Mouse (Mus musculus) liver, embryonic 14.5 days (tissue): ENCODE measurements around the gene Trim37. TPM values are rescaled to one million over a fixed set of nuclear protein-coding genes. Genes with fewer than 3 reads are reported as not detected.

Experiments used
- ATAC-seq: fragments of 200-750 bp; cut with Nextera tagmentation; 2 replicates; pipeline ENCODE4 v1.8.0; 2017; ENCODE audit warnings: moderate number of reproducible peaks, mild to moderate bottlenecking, moderate library complexity; ENCODE audit not compliant: insufficient read depth
- DNase-seq, 3 experiments: peaks; one replicate each; pipeline ENCODE4 v3.0.0-alpha.2; 2012 to 2013; ENCODE audit warnings: low read depth in 3 of 3, low spot score in 3 of 3
- H3K27ac ChIP-seq: fragments of 300-500 bp; sonication (generic); 2 replicates; pipeline ENCODE4 v1.5.1; 2014; ENCODE audit warnings: moderate library complexity, mild to moderate bottlenecking, control low read depth, inconsistent platforms
- H3K27me3 ChIP-seq: fragments of 300-500 bp; sonication (generic); 2 replicates; pipeline ENCODE4 v1.6.1; 2014; ENCODE audit warnings: mild to moderate bottlenecking, low read length, moderate library complexity; ENCODE audit not compliant: control insufficient read depth, insufficient read depth
- H3K36me3 ChIP-seq: fragments of 300-500 bp; sonication (generic); replicated peaks from 2 replicates; pipeline ENCODE4 v1.6.1; 2014; ENCODE audit warnings: low read depth; ENCODE audit not compliant: control insufficient read depth, insufficient read depth
- H3K4me1 ChIP-seq, 2 experiments: fragments of 200-500 bp in 1 of 2; fragments of 300-500 bp in 1 of 2; sonication (generic) in 1 of 2; replicated peaks; 2 replicates each; pipeline ENCODE4 v1.6.1; 2012 to 2014; ENCODE audit warnings: antibody characterized with exemption in 1 of 2, inconsistent platforms in 1 of 2, low read length in 1 of 2; ENCODE audit not compliant: control insufficient read depth in 2 of 2, insufficient read depth in 2 of 2
- H3K4me2 ChIP-seq: fragments of 300-500 bp; sonication (generic); 2 replicates; pipeline ENCODE4 v1.6.1; 2014; ENCODE audit warnings: low read depth, mild to moderate bottlenecking, control low read depth, moderate library complexity
- H3K4me3 ChIP-seq, 2 experiments: fragments of 200-500 bp in 1 of 2; fragments of 300-500 bp in 1 of 2; sonication (generic) in 1 of 2; 2 replicates each; pipeline ENCODE4 v1.5.1; 2012 to 2014; ENCODE audit warnings: low read depth in 2 of 2, low read length in 2 of 2, mild to moderate bottlenecking in 2 of 2, control low read depth in 1 of 2, inconsistent platforms in 1 of 2, moderate library complexity in 1 of 2; ENCODE audit not compliant: insufficient read depth in 1 of 2
- H3K9ac ChIP-seq: fragments of 300-500 bp; sonication (generic); replicated peaks from 2 replicates; pipeline ENCODE4 v1.6.1; 2014; ENCODE audit warnings: mild to moderate bottlenecking, control low read depth, moderate library complexity
- H3K9me3 ChIP-seq: fragments of 300-500 bp; sonication (generic); 2 replicates; pipeline ENCODE4 v1.6.1; 2016; ENCODE audit warnings: low read length, mixed read lengths; ENCODE audit not compliant: control insufficient read depth
- CTCF ChIP-seq: IDR thresholded peaks from 2 replicates; pipeline ENCODE4 v1.5.1; 2016; ENCODE audit warnings: antibody characterized with exemption, low read depth, control low read depth
- EP300 ChIP-seq: IDR thresholded peaks from 2 replicates; pipeline ENCODE4 v1.6.1; 2016; ENCODE audit warnings: antibody characterized with exemption, low read depth
- WGBS: fragments of 180-500 bp; shearing (Covaris S2); extraction: QIAGEN DNeasy Blood & Tissue Kit; methylation state at CpG from one replicate; pipeline ENCODE4 v1.1.7; 2014; ENCODE audit not compliant: insufficient replicate concordance; 5-methylcytosine and 5-hydroxymethylcytosine counted together
- polyA plus RNA-seq, 2 experiments: library from polyadenylated mRNA; depleted of rRNA in 1 of 2; stranded (reverse) in 1 of 2; unstranded in 1 of 2; fragments of >200 nt; fragmentation: Nextera tagmentation in 1 of 2; extraction: Ambion mirVana in 1 of 2; gene quantifications; 2 replicates each; pipeline versions ENCODE4 v1.2.1 to v1.2.3; 2012 to 2014

Gene Trim37
- polyA plus RNA-seq, 2 experiments: 7.9 to 21.1 TPM

GRCm38 (mm10) chr11:87087142-87087541 lies 39.7 kb upstream of the Trim37 start:
- Histone ChIP-seq H3K27ac (peak overlapping the region; percentile 62), H3K4me3 (peak overlapping the region; percentile 88 to 91), H3K4me1 (peaks cover 11 to 18% of the 10 kb centered on the region in 2 experiments), H3K27me3 (no peaks in the 10 kb centered on the region), H3K9me3 (no peaks in the 10 kb centered on the region), H3K36me3 (peaks cover 25% of the 10 kb centered on the region), H3K9ac (peak overlapping the region; percentile 90), H3K4me2 (peak overlapping the region; percentile 82)
- DNase-seq (peak in 1 of 3 experiments; percentile 42), ATAC-seq (peak; percentile 57; the same call in 1 of the 2 replicates)
- no peak for TF ChIP-seq CTCF
- no peak; the same call in 1 of the 2 replicates for TF ChIP-seq EP300
- 12% methylated on average over 2 of the region's 2 CpGs for whole genome bisulfite sequencing

- Histone ChIP-seq H3K4me2 (peak within 1 kb of the TSS; percentile 84), H3K36me3 (peaks cover 46% of the 10 kb centered on the region), H3K4me1 (peaks cover 1 to 4% of the 10 kb centered on the region in 2 experiments; a peak in 3 of 4 replicates), H3K27me3 (no peaks in the 10 kb centered on the region), H3K4me3 (peak within 1 kb of the TSS; percentile 86 to 100), H3K9ac (peak within 1 kb of the TSS; percentile 96), H3K27ac (peak within 1 kb of the TSS; percentile 86), H3K9me3 (no peaks in the 10 kb centered on the region)
- TF ChIP-seq CTCF (no peak), EP300 (no peak)
- ATAC-seq (no peak), DNase-seq (no peak)
- WGBS: under 1% methylated on average over 14 of the region's 14 CpGs
These were observed 18.5 kb upstream of the Trim37 start, which contains the start of gene Prr11 for GRCm38 (mm10) chr11:87108409-87108754. Gene Prr11 (minus strand): TSS chr11:87108708.

GRCm38 (mm10) chr11:87108755-87109518 lies 17.9 kb upstream of the Trim37 start, which contains the start of gene Ska2:
Gene Ska2 (plus strand): TSS chr11:87109234.
- Histone ChIP-seq H3K4me1 (peaks cover 1 to 4% of the 10 kb centered on the region in 2 experiments; a peak in 3 of 4 replicates), H3K27ac (peak within 1 kb of the TSS; percentile 86), H3K4me2 (peak within 1 kb of the TSS; percentile 84), H3K4me3 (peak within 1 kb of the TSS; percentile 86 to 100), H3K27me3 (no peaks in the 10 kb centered on the region), H3K9me3 (no peaks in the 10 kb centered on the region), H3K36me3 (peaks cover 46% of the 10 kb centered on the region), H3K9ac (peak within 1 kb of the TSS; percentile 96)
- under 1% methylated on average over 40 of the region's 40 CpGs for WGBS
- TF ChIP-seq EP300 (peak; percentile 81), CTCF (no peak)
- peak; percentile 97 for ATAC-seq
- DNase-seq: peak; percentile 100

- H3K4me1 ChIP-seq: peaks cover 1 to 4% of the 10 kb centered on the region in 2 experiments; a peak in 3 of 4 replicates
- TF ChIP-seq EP300: no peak
- peak overlapping the region; percentile 84 for H3K4me2 ChIP-seq
- no peaks in the 10 kb centered on the region for H3K27me3 ChIP-seq
- ATAC-seq (no peak), DNase-seq (peak in 1 of 3 experiments; percentile 24)
- H3K4me3 ChIP-seq: peak overlapping the region; percentile 86 to 100
- peaks cover 46% of the 10 kb centered on the region for H3K36me3 ChIP-seq
- peak overlapping the region; percentile 86 for H3K27ac ChIP-seq
- 1% methylated on average over 42 of the region's 42 CpGs for WGBS
- no peaks in the 10 kb centered on the region for H3K9me3 ChIP-seq
- H3K9ac ChIP-seq: peak overlapping the region; percentile 96
These were observed 17.2 kb upstream of the Trim37 start for GRCm38 (mm10) chr11:87109519-87110171.
